9 mouse cellular contexts compared by ENCODE assay signal in the genomic region with DNA sequence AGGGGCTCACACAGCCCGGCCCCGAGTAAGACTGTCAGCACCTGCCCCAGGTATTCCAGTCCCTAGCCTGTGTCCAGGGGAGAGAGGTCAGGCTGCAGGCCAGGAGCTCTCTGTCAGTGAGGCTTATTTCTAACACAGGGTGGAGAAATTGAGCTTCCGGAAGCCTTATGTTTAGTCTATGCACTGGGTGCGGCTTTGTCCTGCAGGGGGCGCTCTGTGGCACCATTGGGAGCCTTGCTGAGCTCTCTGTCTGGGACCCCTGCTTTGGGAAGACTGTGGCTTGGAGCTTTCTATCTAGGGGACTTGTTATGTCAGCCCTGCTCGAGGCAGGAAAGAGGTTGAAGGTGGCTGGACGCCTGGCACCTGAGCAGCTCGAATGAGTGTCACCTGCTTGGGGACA. TPM values are rescaled to one million over a fixed set of nuclear protein-coding genes. Genes with fewer than 3 reads are reported as not detected.
DNase-seq lines count a peak whose midpoint lies in the region; ATAC-seq lines count a peak whose summit lies in the region.
"Had no signal": no experiment of that assay in that cellular context is flagged by ENCODE, and none has a peak within 500 bp of the region (broad histone marks: within the 10 kb centered on the region; RNA-seq: fewer than 3 reads in every experiment).

No protein-coding gene starts in this region.

- 0 out of 2 replicates have a peak overlapping the region, but pooled peaks have one; percentile 2 for H3K9ac ChIP-seq in midbrain, embryonic 14.5 days (replicated peaks; ENCODE audit: low read length)
- H3K9ac ChIP-seq in midbrain, embryonic 16.5 days (ENCODE audit: low read depth, low read length), result no peak overlapping the region
- no peak overlapping the region for H3K9ac ChIP-seq in forebrain, embryonic 14.5 days (ENCODE audit: low read length)
- no peak overlapping the region for H3K9ac ChIP-seq in liver, embryonic 11.5 days (ENCODE audit: low read depth, low read length)
- H3K9ac ChIP-seq: heart, embryonic 15.5 days had no signal

- no peak overlapping the region for H3K4me2 ChIP-seq in midbrain, embryonic 14.5 days (ENCODE audit: low read length)
- no peak overlapping the region for H3K4me2 ChIP-seq in midbrain, embryonic 16.5 days (ENCODE audit: low read length)
- H3K4me2 ChIP-seq in forebrain, embryonic 14.5 days (ENCODE audit: low read length), result no peak overlapping the region
- no peak overlapping the region for H3K4me2 ChIP-seq in liver, embryonic 11.5 days
- H3K4me2 ChIP-seq: heart, embryonic 15.5 days had no signal

- ATAC-seq in cerebellum, adult (ENCODE audit: insufficient number of reproducible peaks, low FRiP score, low TSS enrichment), result no peak
- ATAC-seq in midbrain, embryonic 14.5 days (ENCODE audit: low FRiP score, low TSS enrichment), result no peak
- ATAC-seq in midbrain, embryonic 16.5 days, result no peak
- ATAC-seq in forebrain, embryonic 14.5 days, result 0 out of 2 replicates have a peak, but pooled peaks have one; percentile 26
- no peak for ATAC-seq in liver, embryonic 11.5 days (replicated peaks; ENCODE audit: low FRiP score)

- 44% methylated on average over 8 of the region's 8 CpGs for WGBS in midbrain, embryonic 14.5 days
- WGBS in midbrain, embryonic 16.5 days, result 51% methylated on average over 8 of the region's 8 CpGs
- WGBS in forebrain, embryonic 14.5 days, result 42% methylated on average over 8 of the region's 8 CpGs
- 44% methylated on average over 8 of the region's 8 CpGs for WGBS in liver, embryonic 11.5 days

- H3K4me1 ChIP-seq in midbrain, embryonic 14.5 days (ENCODE audit: control insufficient read depth, insufficient read depth, low read length), result peaks cover 24% of the 10 kb centered on the region
- H3K4me1 ChIP-seq in midbrain, embryonic 16.5 days (ENCODE audit: control insufficient read depth, insufficient read depth, low read length), result peaks cover 44% of the 10 kb centered on the region
- peaks cover 54% of the 10 kb centered on the region for H3K4me1 ChIP-seq in forebrain, embryonic 14.5 days (ENCODE audit: control insufficient read depth, insufficient read depth, low read length)
- peaks cover 41% of the 10 kb centered on the region for H3K4me1 ChIP-seq in liver, embryonic 11.5 days (replicated peaks; ENCODE audit: control insufficient read depth, insufficient read depth, low read length)

- no peak overlapping the region for H3K4me3 ChIP-seq in midbrain, embryonic 14.5 days (replicated peaks; ENCODE audit: low read depth, low read length)
- no peak overlapping the region for H3K4me3 ChIP-seq in midbrain, embryonic 16.5 days (ENCODE audit: low read depth, low read length)
- no peak overlapping the region for H3K4me3 ChIP-seq in forebrain, embryonic 14.5 days (ENCODE audit: low read depth, low read length)
- H3K4me3 ChIP-seq in liver, embryonic 11.5 days (ENCODE audit: low read depth, low read length), result no peak overlapping the region
- H3K4me3 ChIP-seq: heart, embryonic 15.5 days had no signal

- no peaks in the 10 kb centered on the region for H3K9me3 ChIP-seq in midbrain, embryonic 14.5 days (ENCODE audit: control insufficient read depth, low read length)
- no peaks in the 10 kb centered on the region for H3K9me3 ChIP-seq in midbrain, embryonic 16.5 days (replicated peaks; ENCODE audit: control insufficient read depth, low read length, poor library complexity, severe bottlenecking)
- no peaks in the 10 kb centered on the region for H3K9me3 ChIP-seq in forebrain, embryonic 14.5 days (replicated peaks; ENCODE audit: control insufficient read depth, low read length)
- no peaks in the 10 kb centered on the region for H3K9me3 ChIP-seq in liver, embryonic 11.5 days (ENCODE audit: control insufficient read depth, low read length)
- H3K9me3 ChIP-seq: heart, embryonic 15.5 days had no signal

- H3K27me3 ChIP-seq in midbrain, embryonic 14.5 days (ENCODE audit: control insufficient read depth, insufficient read depth, low read length), result no peaks in the 10 kb centered on the region
- no peaks in the 10 kb centered on the region for H3K27me3 ChIP-seq in midbrain, embryonic 16.5 days (ENCODE audit: control insufficient read depth, insufficient read depth, low read depth, low read length)
- H3K27me3 ChIP-seq in forebrain, embryonic 14.5 days (replicated peaks; ENCODE audit: control insufficient read depth, insufficient read depth, low read length), result no peaks in the 10 kb centered on the region
- H3K27me3 ChIP-seq in liver, embryonic 11.5 days (replicated peaks; ENCODE audit: control insufficient read depth, insufficient read depth, low read length), result no peaks in the 10 kb centered on the region; the same call in 1 of the 2 replicates
- H3K27me3 ChIP-seq: heart, embryonic 15.5 days had no signal

- H3K36me3 ChIP-seq in midbrain, embryonic 14.5 days (ENCODE audit: control insufficient read depth, insufficient read depth, low read length), result no peaks in the 10 kb centered on the region
- H3K36me3 ChIP-seq in midbrain, embryonic 16.5 days (ENCODE audit: control insufficient read depth, insufficient read depth, low read length), result no peaks in the 10 kb centered on the region
- H3K36me3 ChIP-seq in forebrain, embryonic 14.5 days (ENCODE audit: control insufficient read depth, insufficient read depth, low read length), result no peaks in the 10 kb centered on the region
- H3K36me3 ChIP-seq in liver, embryonic 11.5 days (ENCODE audit: control insufficient read depth, insufficient read depth, low read length), result no peaks in the 10 kb centered on the region
- H3K36me3 ChIP-seq: heart, embryonic 15.5 days had no signal

- H3K27ac ChIP-seq in midbrain, embryonic 14.5 days (replicated peaks; ENCODE audit: low read depth, low read length), result 0 out of 2 replicates have a peak overlapping the region, but pooled peaks have one; percentile 5
- no peak overlapping the region for H3K27ac ChIP-seq in midbrain, embryonic 16.5 days (ENCODE audit: low read length)
- H3K27ac ChIP-seq in forebrain, embryonic 14.5 days (ENCODE audit: low read depth, low read length), result no peak overlapping the region
- no peak overlapping the region for H3K27ac ChIP-seq in liver, embryonic 11.5 days (ENCODE audit: low read depth, low read length)
- H3K27ac ChIP-seq: heart, embryonic 15.5 days had no signal

- peak; percentile 68 for DNase-seq in cerebellum, adult 11 months
- DNase-seq in midbrain, embryonic 14.5 days, result peak; percentile 78
- peak; percentile 72 for DNase-seq in brain, adult 2 months (ENCODE audit: low read depth, low spot score)
- peak; percentile 74 for DNase-seq in forebrain, embryonic 14.5 days (ENCODE audit: low spot score)
- DNase-seq in liver, embryonic 11.5 days (ENCODE audit: low spot score), result peak; percentile 71
- DNase-seq in testis, postnatal 10 days (ENCODE audit: low spot score), result peak; percentile 85

RNA-seq across cellular contexts. Expression of gene Nat9, which starts 37.2 kb away (rescaled TPM):
- 17.4 and 21.2 TPM in 2 replicates for polyA plus RNA-seq in midbrain, embryonic 14.5 days (2014; fragmentation: Nextera tagmentation; extraction: Ambion mirVana)
- polyA plus RNA-seq in midbrain, embryonic 16.5 days (2015; fragmentation: Nextera tagmentation; extraction: Ambion mirVana), result 23.2 and 23.9 TPM in 2 replicates
- 19.5 and 20.4 TPM in 2 replicates for polyA plus RNA-seq in forebrain, embryonic 14.5 days (2014; fragmentation: Nextera tagmentation; extraction: Ambion mirVana)
- 17.0 and 20.1 TPM in 2 replicates for polyA plus RNA-seq in liver, embryonic 11.5 days (2014; fragmentation: Nextera tagmentation; extraction: Ambion mirVana)

RNA-seq across cellular contexts. Expression of gene Tmem104, which starts 37.6 kb away (rescaled TPM):
- 10.9 and 14.9 TPM in 2 replicates for polyA plus RNA-seq in midbrain, embryonic 14.5 days (2014; fragmentation: Nextera tagmentation; extraction: Ambion mirVana)
- 12.5 and 14.9 TPM in 2 replicates for polyA plus RNA-seq in midbrain, embryonic 16.5 days (2015; fragmentation: Nextera tagmentation; extraction: Ambion mirVana)
- 6.3 and 8.5 TPM in 2 replicates for polyA plus RNA-seq in forebrain, embryonic 14.5 days (2014; fragmentation: Nextera tagmentation; extraction: Ambion mirVana)
- 10.8 and 13.1 TPM in 2 replicates for polyA plus RNA-seq in liver, embryonic 11.5 days (2014; fragmentation: Nextera tagmentation; extraction: Ambion mirVana)

RNA-seq across cellular contexts. Expression of gene Grin2c, which starts 42.2 kb away (rescaled TPM):
- polyA plus RNA-seq in midbrain, embryonic 14.5 days (2014; fragmentation: Nextera tagmentation; extraction: Ambion mirVana), result 0.12 and 0.49 TPM in 2 replicates
- 0.18 and 0.31 TPM in 2 replicates for polyA plus RNA-seq in midbrain, embryonic 16.5 days (2015; fragmentation: Nextera tagmentation; extraction: Ambion mirVana)
- 0.12 and 0.14 TPM in 2 replicates for polyA plus RNA-seq in forebrain, embryonic 14.5 days (2014; fragmentation: Nextera tagmentation; extraction: Ambion mirVana)
- polyA plus RNA-seq in liver, embryonic 11.5 days (2014; fragmentation: Nextera tagmentation; extraction: Ambion mirVana), result 0.75 and 0.89 TPM in 2 replicates

RNA-seq across cellular contexts. Expression of gene Fdxr, which starts 52.0 kb away (rescaled TPM):
- polyA plus RNA-seq in midbrain, embryonic 14.5 days (2014; fragmentation: Nextera tagmentation; extraction: Ambion mirVana), result 15.0 and 15.9 TPM in 2 replicates
- 19.7 and 23.4 TPM in 2 replicates for polyA plus RNA-seq in midbrain, embryonic 16.5 days (2015; fragmentation: Nextera tagmentation; extraction: Ambion mirVana)
- polyA plus RNA-seq in forebrain, embryonic 14.5 days (2014; fragmentation: Nextera tagmentation; extraction: Ambion mirVana), result 17.2 and 20.0 TPM in 2 replicates
- polyA plus RNA-seq in liver, embryonic 11.5 days (2014; fragmentation: Nextera tagmentation; extraction: Ambion mirVana), result 25.0 and 25.7 TPM in 2 replicates
